Mouse (Mus musculus): ENCODE measurements around the gene Klhl29.

GRCm38 (mm10) chr12:5303912-5304311 lies 71.6 kb downstream of the Klhl29 start:
- no peak for TF ChIP-seq CTCF (IDR thresholded peaks at IDR 0.05; ENCODE audit: extremely low read depth, insufficient read length, insufficient replicate concordance, low read depth, low read length)
- no peak for TF ChIP-seq POLR2A (IDR thresholded peaks at IDR 0.05; ENCODE audit: low read depth, low read length)
